Mouse (Mus musculus) left cerebral cortex, adult 2 months (tissue): ENCODE measurements around the gene Gimap3. TPM values are rescaled to one million over a fixed set of nuclear protein-coding genes. Genes with fewer than 3 reads are reported as not detected.

Experiments
- DNase-seq, 2 experiments: peaks; one replicate each; pipeline ENCODE4 v3.0.0; 2021 to 2022; ENCODE audit warnings: low spot score in 2 of 2, mixed read lengths in 1 of 2; ENCODE audit errors: extremely low spot score in 1 of 2
- H3K27ac ChIP-seq: fragments of 200-600 bp; 2 replicates; pipeline ENCODE4 v1.8.1; 2022
- H3K4me3 ChIP-seq: fragments of 200-600 bp; 2 replicates; pipeline ENCODE4 v1.8.1; 2022
- CTCF ChIP-seq: fragments of 200-600 bp; IDR thresholded peaks from 2 replicates; pipeline ENCODE4 v1.8.1; 2022; ENCODE audit warnings: antibody characterized with exemption, mild to moderate bottlenecking, moderate library complexity
- intact Hi-C: fragments of 180-260 bp; cut with DNase I; formaldehyde crosslinking; loops from one replicate; pipeline ENCODE4 v1.15.1; 2025
- total RNA-seq, 2 experiments: library from RNA; stranded (reverse); gene quantifications; 2 replicates each; pipeline ENCODE4 v1.2.3; 2021

Gene Gimap3
- total RNA-seq, 2 experiments from 2014 or later, result not detected

DNA sequence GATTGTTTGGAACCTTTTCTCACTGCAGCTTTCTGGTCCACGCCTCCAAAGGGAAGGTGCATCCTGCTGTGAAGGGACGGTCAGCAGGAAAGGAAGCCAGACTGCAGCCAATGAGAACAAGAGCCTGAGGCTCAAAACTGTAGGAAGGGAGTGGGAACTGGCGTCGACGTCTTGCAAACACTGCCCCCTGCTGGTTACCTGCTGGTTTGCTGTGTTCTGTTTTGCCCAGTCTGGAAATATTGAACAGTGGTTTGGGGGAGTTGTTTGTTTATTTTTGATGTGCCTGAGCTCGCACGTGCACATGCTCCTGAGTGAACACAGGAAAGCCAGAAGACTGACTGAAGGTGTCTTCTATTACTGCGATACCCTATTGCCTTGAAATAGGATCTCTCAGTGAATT is 1.4 kb upstream of the Gimap3 start:
- Histone ChIP-seq H3K27ac (no peak overlapping the region), H3K4me3 (no peak overlapping the region)
- DNase-seq, result peak; percentile 75 to 83
- peak; percentile 90 for TF ChIP-seq CTCF
- intact Hi-C loops, result loop anchor here (1.0 to 2.0 kb wide), 4 partner anchors 25 to 595 kb away; partner anchors contain the start of gene Gimap5

DNA sequence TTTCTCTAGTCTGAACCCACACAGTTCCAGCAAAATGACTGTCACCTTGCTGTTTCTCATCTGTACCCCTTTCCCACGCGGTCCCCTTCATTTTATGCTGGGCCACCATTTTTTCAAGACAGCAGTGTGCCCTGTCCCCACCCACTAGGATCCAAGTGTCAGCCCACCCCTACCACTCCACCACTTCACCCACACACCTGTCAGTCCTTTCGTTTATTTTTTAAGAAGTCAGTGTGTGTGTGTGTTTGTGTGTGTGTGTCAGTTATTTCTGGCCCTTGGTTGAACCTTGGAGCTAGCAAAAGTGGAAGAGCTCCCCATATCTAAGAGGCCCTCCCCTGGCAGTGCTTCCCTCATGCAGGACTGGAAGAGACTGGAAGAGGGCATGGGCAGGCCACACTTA is 1.7 kb downstream of the Gimap3 start:
- intact Hi-C loops, result no loop called here
- no peak for DNase-seq
- TF ChIP-seq CTCF, result no peak
- no peak overlapping the region for H3K27ac ChIP-seq
- no peak overlapping the region for H3K4me3 ChIP-seq

DNA sequence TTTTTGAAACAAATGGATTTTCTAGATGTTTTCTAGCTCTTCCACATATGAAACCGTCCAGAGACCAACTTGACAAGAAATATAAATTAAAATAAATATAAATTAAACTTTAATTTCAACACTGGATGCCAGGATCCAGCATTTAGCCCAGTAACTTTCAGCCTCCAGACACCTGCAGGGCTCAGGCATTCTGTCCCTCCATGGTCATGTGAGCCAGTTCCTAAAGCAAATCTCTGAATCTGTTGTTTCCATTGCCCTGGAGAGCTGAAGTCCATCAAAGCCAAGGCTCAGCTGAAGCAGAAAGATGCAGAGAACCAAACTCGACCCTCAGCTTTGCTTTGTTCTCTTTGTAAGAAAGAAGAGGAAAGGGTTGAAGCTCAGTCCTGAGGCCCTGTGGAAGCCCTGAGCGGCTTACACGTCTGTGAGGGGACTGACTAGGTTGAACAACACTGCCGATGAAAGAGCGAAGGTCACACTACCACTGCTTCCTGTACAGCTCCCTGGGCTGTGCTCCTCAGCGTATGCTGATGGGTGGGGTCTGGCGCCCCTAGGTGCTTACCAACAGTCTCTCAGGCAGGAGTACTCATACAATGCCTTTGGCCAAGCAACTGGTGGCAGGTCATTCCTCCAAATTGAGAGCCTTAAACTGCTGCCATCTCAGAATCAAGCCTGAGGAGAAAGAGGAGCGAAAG is 2.3 kb downstream of the Gimap3 start:
- TF ChIP-seq CTCF, result no peak
- no peak overlapping the region for H3K27ac ChIP-seq
- H3K4me3 ChIP-seq, result no peak overlapping the region
- intact Hi-C loops, result no loop called here
- DNase-seq, result no peak

DNA sequence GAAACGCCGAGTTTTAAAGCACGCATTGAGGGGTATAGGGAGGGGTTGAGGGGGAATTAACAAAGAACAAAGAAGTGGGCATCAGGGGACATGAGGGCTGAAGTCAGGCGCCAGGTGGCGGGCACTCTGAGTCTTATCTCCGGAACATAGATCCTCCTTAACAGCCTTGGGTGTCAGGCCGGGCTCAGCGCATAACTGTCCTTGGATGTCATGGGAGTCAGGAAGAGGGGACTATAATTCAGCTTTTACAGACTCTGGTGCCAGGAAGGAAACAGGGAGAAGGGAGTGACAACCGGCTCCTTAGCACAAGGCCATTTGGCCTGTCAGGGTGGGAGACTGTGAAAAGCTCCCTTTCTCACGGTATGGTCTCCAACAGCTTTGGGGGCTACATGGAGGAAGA is 6.2 kb downstream of the Gimap3 start:
- intact Hi-C loops, result no loop called here
- DNase-seq, result no peak
- Histone ChIP-seq H3K4me3 (no peak overlapping the region), H3K27ac (no peak overlapping the region)
- no peak for TF ChIP-seq CTCF

DNA sequence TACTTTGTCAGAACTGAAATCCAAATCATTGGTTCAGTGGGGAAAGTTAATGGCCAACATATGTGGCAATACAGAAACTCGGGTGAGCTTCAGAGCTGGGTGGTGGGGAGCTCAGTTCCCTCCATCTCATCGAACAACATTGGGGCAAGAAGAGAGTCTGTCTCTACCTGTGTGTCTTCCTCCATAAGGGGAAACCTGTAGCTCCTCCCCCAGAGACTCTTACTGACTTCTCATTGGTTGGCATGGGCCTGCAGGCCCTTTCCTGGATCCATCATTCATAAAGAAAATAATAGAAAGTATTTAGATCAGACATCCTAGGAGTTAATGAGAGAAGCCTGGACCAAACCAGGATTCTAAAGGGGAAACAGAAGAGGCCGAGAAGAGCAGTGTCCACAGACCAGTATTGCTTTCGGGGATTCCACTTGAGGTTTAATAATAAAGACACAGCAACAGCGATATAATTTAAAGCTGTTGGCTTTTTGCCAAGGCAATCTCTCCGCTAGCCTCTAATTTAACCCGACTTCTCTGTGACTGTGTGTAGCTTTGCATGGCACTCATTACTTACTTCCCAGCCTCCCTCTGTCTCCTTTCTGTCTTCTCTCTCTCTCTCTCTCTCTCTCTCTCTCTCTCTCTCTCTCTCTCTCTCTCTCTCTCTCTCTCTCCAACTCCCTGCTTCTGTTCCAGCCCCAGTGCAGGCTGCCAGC is 6.9 kb downstream of the Gimap3 start:
- intact Hi-C loops, result no loop called here
- Histone ChIP-seq H3K4me3 (no peak overlapping the region), H3K27ac (no peak overlapping the region)
- TF ChIP-seq CTCF, result no peak
- DNase-seq, result no peak

DNA sequence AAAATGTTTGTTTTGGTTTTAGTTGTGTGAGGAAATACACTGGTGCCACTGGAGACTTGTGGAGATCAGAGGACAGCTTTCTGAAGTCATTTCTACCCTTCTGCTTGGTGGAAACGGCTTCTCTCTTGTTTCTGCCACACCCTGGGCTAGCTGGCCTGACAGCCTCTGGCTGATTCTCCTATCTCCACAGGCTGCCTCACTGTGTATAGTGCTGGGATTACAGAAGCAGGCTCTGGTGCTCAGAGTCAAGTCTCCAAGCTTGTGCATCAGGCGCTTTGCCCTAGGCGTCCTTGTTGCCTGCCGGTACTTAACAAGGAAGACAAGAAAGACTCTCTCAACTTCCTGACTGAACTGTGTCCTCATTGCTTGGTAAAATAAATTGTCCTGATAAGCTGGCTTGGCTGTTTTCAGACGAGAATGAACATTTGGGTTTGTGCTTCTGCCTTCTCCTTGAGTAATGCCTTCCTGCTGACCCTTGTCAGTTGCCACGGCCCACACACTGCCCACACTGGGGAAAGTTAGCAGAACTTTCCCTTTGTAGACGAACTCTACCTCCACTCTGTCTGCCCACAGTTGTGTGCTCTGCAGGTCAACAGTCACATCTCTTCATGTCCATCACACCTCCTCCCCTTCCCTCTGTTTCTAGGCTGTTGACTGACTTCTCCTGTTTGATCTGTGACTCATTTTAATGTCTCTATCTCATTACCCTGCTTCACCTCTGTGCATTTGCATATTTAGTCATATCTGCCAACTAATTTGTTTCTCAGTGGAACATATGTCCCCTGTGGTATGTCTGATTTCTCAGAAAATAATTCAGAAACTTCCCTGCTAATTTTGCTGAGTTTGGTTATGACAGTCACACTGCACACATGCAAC is 23.3 kb downstream of the Gimap3 start:
- H3K27ac ChIP-seq, result no peak overlapping the region
- intact Hi-C loops, result loop anchor here (2.0 kb wide), 1 partner anchor 25 kb away; no protein-coding TSS in a partner anchor
- TF ChIP-seq CTCF, result no peak

DNA sequence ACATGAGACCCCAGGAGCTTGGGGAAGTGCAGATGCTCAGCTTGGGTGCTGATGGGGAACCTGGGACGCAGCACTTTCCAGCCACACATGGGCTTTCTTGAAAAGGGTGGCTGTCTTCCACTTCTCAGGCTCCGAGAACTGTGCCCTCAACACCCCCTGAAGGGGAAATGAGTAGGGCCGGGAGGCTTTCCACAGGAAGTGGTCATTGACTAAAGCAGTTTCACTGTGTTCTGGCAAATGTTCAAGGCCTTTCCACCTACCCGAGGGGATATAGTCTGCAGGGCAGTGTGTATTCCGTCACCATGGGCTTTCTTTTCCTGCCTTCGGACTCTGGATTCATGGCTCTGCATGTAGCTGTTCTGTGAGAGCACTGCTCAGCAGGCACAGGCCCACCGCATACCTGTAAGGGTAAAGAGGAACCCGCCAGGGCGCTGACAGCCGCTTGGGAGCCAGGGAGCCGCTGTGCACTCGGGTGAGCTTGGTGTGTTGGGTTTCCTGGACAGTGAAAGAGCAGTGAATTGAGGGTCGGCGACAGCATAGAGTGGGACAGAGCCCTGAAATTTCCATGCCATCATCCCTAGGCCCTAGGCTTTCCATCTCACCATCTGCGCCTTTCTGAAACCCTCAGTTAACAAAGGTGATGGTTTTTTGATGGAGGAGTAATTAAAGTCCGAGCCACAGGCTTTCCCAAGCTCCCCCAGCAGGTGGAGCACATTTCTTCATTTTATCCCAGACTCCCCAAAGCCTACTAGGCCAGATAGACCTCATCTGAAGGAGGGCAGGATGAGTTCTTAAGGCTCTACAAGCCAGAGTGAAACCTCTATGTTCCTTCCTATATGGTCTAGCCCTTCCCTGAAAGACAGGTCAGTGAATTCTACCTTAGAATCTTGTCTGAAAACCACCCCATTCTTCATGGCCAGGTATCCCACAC is 24.4 kb downstream of the Gimap3 start, which contains the start of gene Gimap5:
TSS of gene Gimap5 (plus strand) at position 239 of the 931 bp plus-strand sequence.
- no peak within 1 kb of the TSS; the same call in 1 of the 2 replicates for H3K4me3 ChIP-seq
- H3K27ac ChIP-seq, result peak within 1 kb of the TSS; percentile 34; the same call in 1 of the 2 replicates
- intact Hi-C loops, result loop anchor here (2.0 kb wide), 1 partner anchor 27 kb away; no protein-coding TSS in a partner anchor
- DNase-seq, result no peak
- peak; percentile 65 for TF ChIP-seq CTCF

More for the DNA sequence above, 23.3 kb downstream of the Gimap3 start:
- no peak for DNase-seq
- H3K4me3 ChIP-seq, result no peak overlapping the region; the same call in 1 of the 2 replicates

DNA sequence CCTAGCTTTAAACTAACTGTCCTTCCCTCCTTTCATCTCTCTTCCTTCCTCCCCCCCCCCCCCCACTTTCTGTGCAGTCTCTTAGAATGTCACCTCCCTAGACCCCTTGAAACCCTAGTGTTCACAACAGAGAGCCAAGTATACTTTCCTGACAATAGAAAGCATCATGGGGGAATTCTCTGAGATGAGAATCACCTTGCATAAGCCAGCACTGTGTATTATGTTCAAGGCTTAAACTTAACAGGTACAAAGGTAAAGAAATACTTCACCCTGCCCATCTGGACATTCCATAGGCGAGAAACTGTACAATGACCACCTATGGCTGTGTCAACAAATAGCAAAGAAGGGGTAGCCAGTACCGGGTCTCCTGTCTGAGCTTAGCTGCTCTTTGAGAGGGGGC is 25.2 kb downstream of the Gimap3 start:
- no peak for TF ChIP-seq CTCF

DNA sequence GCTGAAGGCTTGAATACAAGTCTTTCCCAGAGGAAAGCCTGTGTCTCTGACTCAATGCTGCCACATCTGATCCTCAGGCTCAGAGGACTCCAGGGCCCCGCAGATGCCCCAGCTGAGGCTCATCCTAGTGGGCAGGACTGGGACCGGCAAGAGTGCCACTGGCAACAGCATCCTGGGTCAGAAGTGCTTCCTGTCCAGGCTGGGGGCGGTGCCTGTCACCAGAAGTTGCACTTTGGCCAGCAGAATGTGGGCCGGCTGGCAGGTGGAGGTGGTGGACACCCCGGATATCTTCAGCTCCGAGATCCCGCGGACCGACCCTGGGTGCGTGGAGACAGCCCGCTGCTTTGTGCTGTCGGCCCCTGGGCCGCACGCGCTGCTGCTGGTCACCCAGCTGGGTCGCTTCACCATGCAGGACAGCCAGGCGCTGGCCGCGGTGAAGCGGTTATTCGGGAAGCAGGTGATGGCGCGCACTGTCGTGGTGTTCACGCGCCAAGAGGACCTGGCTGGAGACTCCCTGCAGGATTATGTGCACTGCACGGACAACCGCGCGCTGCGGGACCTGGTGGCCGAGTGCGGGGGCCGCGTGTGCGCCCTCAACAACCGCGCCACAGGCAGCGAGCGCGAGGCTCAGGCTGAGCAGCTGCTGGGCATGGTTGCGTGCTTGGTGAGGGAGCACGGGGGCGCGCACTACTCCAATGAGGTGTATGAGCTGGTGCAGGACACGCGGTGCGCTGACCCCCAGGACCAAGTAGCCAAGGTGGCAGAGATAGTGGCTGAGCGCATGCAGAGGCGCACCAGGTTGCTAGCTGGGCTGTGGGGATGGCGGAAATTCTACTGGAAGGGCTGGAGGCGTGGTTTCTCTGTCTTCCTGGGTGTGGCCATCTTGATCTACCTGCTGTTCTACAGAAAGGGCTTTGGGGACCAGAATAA is 28.0 kb downstream of the Gimap3 start:
- Histone ChIP-seq H3K27ac (no peak overlapping the region; the same call in 1 of the 2 replicates), H3K4me3 (peak overlapping the region; percentile 51)
- no peak for TF ChIP-seq CTCF
- intact Hi-C loops, result no loop called here
- peak; percentile 19 to 25 for DNase-seq

More for the DNA sequence above, 25.2 kb downstream of the Gimap3 start:
- DNase-seq, result no peak
- intact Hi-C loops, result no loop called here
- no peak overlapping the region for H3K4me3 ChIP-seq
- no peak overlapping the region for H3K27ac ChIP-seq
